Mouse (Mus musculus): ENCODE data around the gene Atp6ap2. TPM values are rescaled to one million over a fixed set of nuclear protein-coding genes. Genes with fewer than 3 reads are reported as not detected.
"Not testable (repeated sequence)": the region's sequence is repeated elsewhere in the genome, so short reads cannot be mapped to it uniquely, and the experiment has no call there.

The Atp6ap2 gene
- polyA plus RNA-seq, 1 experiment from 2014 or later, result 100 TPM

GRCm38 (mm10) chrX:12592011-12592410 is 4.4 kb downstream of the Atp6ap2 start:
- H3K4me1 ChIP-seq (replicated peaks; ENCODE audit: control insufficient read depth, insufficient read depth, low read length), result no peaks in the 10 kb centered on the region
- no peaks in the 10 kb centered on the region for H3K36me3 ChIP-seq (ENCODE audit: control insufficient read depth, insufficient read depth, low read length)
- H3K4me3 ChIP-seq (ENCODE audit: low read depth, low read length), result no peak overlapping the region
- no peak overlapping the region for H3K27ac ChIP-seq (ENCODE audit: low read depth, low read length)
- ATAC-seq (ENCODE audit: low FRiP score), result no peak
- H3K9ac ChIP-seq (ENCODE audit: low read depth, low read length), result no peak overlapping the region
- no peaks in the 10 kb centered on the region for H3K27me3 ChIP-seq (ENCODE audit: control insufficient read depth, insufficient read depth, low read length)
- WGBS, result 77% methylated on average over 5 of the region's 5 CpGs
- DNase-seq (ENCODE audit: low spot score), result no peak
- H3K4me2 ChIP-seq (replicated peaks; ENCODE audit: low read depth, low read length), result no peak overlapping the region
- H3K9me3 ChIP-seq (ENCODE audit: control insufficient read depth, low read length), result no peaks in the 10 kb centered on the region

GRCm38 (mm10) chrX:12593824-12594223 is 6.2 kb downstream of the Atp6ap2 start:
- ATAC-seq (ENCODE audit: low FRiP score), result no peak
- H3K27ac ChIP-seq (ENCODE audit: low read depth, low read length), result no peak overlapping the region
- WGBS, result 85% methylated on average over 5 of the region's 5 CpGs

GRCm38 (mm10) chrX:12610541-12610940 is 22.9 kb downstream of the Atp6ap2 start:
- DNase-seq (ENCODE audit: low spot score); H3K9ac ChIP-seq (ENCODE audit: low read depth, low read length); ATAC-seq (ENCODE audit: low FRiP score); H3K27me3 ChIP-seq (ENCODE audit: control insufficient read depth, insufficient read depth, low read length); H3K4me1 ChIP-seq (replicated peaks; ENCODE audit: control insufficient read depth, insufficient read depth, low read length); H3K4me2 ChIP-seq (replicated peaks; ENCODE audit: low read depth, low read length); H3K27ac ChIP-seq (ENCODE audit: low read depth, low read length); H3K4me3 ChIP-seq (ENCODE audit: low read depth, low read length); H3K36me3 ChIP-seq (ENCODE audit: control insufficient read depth, insufficient read depth, low read length); H3K9me3 ChIP-seq (ENCODE audit: control insufficient read depth, low read length): not testable (repeated sequence)

More at GRCm38 (mm10) chrX:12593824-12594223, 6.2 kb downstream of the Atp6ap2 start:
- Histone ChIP-seq H3K36me3 (ENCODE audit: control insufficient read depth, insufficient read depth, low read length) (no peaks in the 10 kb centered on the region), H3K4me1 (replicated peaks; ENCODE audit: control insufficient read depth, insufficient read depth, low read length) (no peaks in the 10 kb centered on the region), H3K4me2 (replicated peaks; ENCODE audit: low read depth, low read length) (no peak overlapping the region), H3K9me3 (ENCODE audit: control insufficient read depth, low read length) (no peaks in the 10 kb centered on the region), H3K9ac (ENCODE audit: low read depth, low read length) (no peak overlapping the region), H3K27me3 (ENCODE audit: control insufficient read depth, insufficient read depth, low read length) (no peaks in the 10 kb centered on the region), H3K4me3 (ENCODE audit: low read depth, low read length) (no peak overlapping the region)
- DNase-seq (ENCODE audit: low spot score), result no peak

GRCm38 (mm10) chrX:12611211-12611610 is 23.6 kb downstream of the Atp6ap2 start:
- Histone ChIP-seq H3K27ac (ENCODE audit: low read depth, low read length) (no peak overlapping the region), H3K4me3 (ENCODE audit: low read depth, low read length) (no peak overlapping the region), H3K4me2 (replicated peaks; ENCODE audit: low read depth, low read length) (no peak overlapping the region), H3K36me3 (ENCODE audit: control insufficient read depth, insufficient read depth, low read length) (0 out of 2 replicates have a peak, but pooled peaks cover 2% of the 10 kb centered on the region), H3K9me3 (ENCODE audit: control insufficient read depth, low read length) (no peaks in the 10 kb centered on the region), H3K9ac (ENCODE audit: low read depth, low read length) (no peak overlapping the region), H3K4me1 (replicated peaks; ENCODE audit: control insufficient read depth, insufficient read depth, low read length) (no peaks in the 10 kb centered on the region), H3K27me3 (ENCODE audit: control insufficient read depth, insufficient read depth, low read length) (no peaks in the 10 kb centered on the region)
- DNase-seq (ENCODE audit: low spot score) (no peak), ATAC-seq (ENCODE audit: low FRiP score) (no peak)
- WGBS, result 92% methylated on average over 2 of the region's 2 CpGs

- DNase-seq (ENCODE audit: low spot score); H3K4me2 ChIP-seq (replicated peaks; ENCODE audit: low read depth, low read length); ATAC-seq (ENCODE audit: low FRiP score); H3K4me3 ChIP-seq (ENCODE audit: low read depth, low read length); H3K9me3 ChIP-seq (ENCODE audit: control insufficient read depth, low read length); H3K36me3 ChIP-seq (ENCODE audit: control insufficient read depth, insufficient read depth, low read length); H3K27ac ChIP-seq (ENCODE audit: low read depth, low read length); H3K4me1 ChIP-seq (replicated peaks; ENCODE audit: control insufficient read depth, insufficient read depth, low read length); H3K9ac ChIP-seq (ENCODE audit: low read depth, low read length); H3K27me3 ChIP-seq (ENCODE audit: control insufficient read depth, insufficient read depth, low read length): not testable (repeated sequence)
- 100% methylated on average over 1 of the region's 1 CpGs for WGBS
These were observed 24.8 kb downstream of the Atp6ap2 start for GRCm38 (mm10) chrX:12612360-12612759.

GRCm38 (mm10) chrX:12625131-12625530 is 37.5 kb downstream of the Atp6ap2 start:
- Histone ChIP-seq H3K4me1 (replicated peaks; ENCODE audit: control insufficient read depth, insufficient read depth, low read length) (no peaks in the 10 kb centered on the region), H3K27ac (ENCODE audit: low read depth, low read length) (no peak overlapping the region), H3K36me3 (ENCODE audit: control insufficient read depth, insufficient read depth, low read length) (no peaks in the 10 kb centered on the region), H3K27me3 (ENCODE audit: control insufficient read depth, insufficient read depth, low read length) (no peaks in the 10 kb centered on the region), H3K4me2 (replicated peaks; ENCODE audit: low read depth, low read length) (no peak overlapping the region), H3K4me3 (ENCODE audit: low read depth, low read length) (no peak overlapping the region), H3K9me3 (ENCODE audit: control insufficient read depth, low read length) (no peaks in the 10 kb centered on the region), H3K9ac (ENCODE audit: low read depth, low read length) (no peak overlapping the region)
- 84% methylated on average over 3 of the region's 4 CpGs for WGBS
- ATAC-seq (ENCODE audit: low FRiP score) (no peak), DNase-seq (ENCODE audit: low spot score) (no peak)

GRCm38 (mm10) chrX:12644976-12645375 is 57.4 kb downstream of the Atp6ap2 start:
- H3K4me3 ChIP-seq (ENCODE audit: low read depth, low read length), result no peak overlapping the region
- DNase-seq (ENCODE audit: low spot score) (no peak), ATAC-seq (ENCODE audit: low FRiP score) (no peak)
- no peaks in the 10 kb centered on the region for H3K36me3 ChIP-seq (ENCODE audit: control insufficient read depth, insufficient read depth, low read length)
- no peaks in the 10 kb centered on the region for H3K4me1 ChIP-seq (replicated peaks; ENCODE audit: control insufficient read depth, insufficient read depth, low read length)
- no peaks in the 10 kb centered on the region for H3K27me3 ChIP-seq (ENCODE audit: control insufficient read depth, insufficient read depth, low read length)
- no peaks in the 10 kb centered on the region for H3K9me3 ChIP-seq (ENCODE audit: control insufficient read depth, low read length)
- no peak overlapping the region for H3K27ac ChIP-seq (ENCODE audit: low read depth, low read length)
- H3K4me2 ChIP-seq (replicated peaks; ENCODE audit: low read depth, low read length), result no peak overlapping the region
- WGBS, result 63% methylated on average over 2 of the region's 2 CpGs
- no peak overlapping the region for H3K9ac ChIP-seq (ENCODE audit: low read depth, low read length)

GRCm38 (mm10) chrX:12645531-12646304 is 58.1 kb downstream of the Atp6ap2 start:
- H3K27me3 ChIP-seq (ENCODE audit: control insufficient read depth, insufficient read depth, low read length), result no peaks in the 10 kb centered on the region
- no peaks in the 10 kb centered on the region for H3K4me1 ChIP-seq (replicated peaks; ENCODE audit: control insufficient read depth, insufficient read depth, low read length)
- H3K36me3 ChIP-seq (ENCODE audit: control insufficient read depth, insufficient read depth, low read length), result no peaks in the 10 kb centered on the region
- DNase-seq (ENCODE audit: low spot score) (no peak), ATAC-seq (ENCODE audit: low FRiP score) (no peak)
- no peak overlapping the region for H3K4me3 ChIP-seq (ENCODE audit: low read depth, low read length)
- no peak overlapping the region for H3K27ac ChIP-seq (ENCODE audit: low read depth, low read length)
- 74% methylated on average over 12 of the region's 12 CpGs for WGBS
- no peak overlapping the region for H3K9ac ChIP-seq (ENCODE audit: low read depth, low read length)
- H3K9me3 ChIP-seq (ENCODE audit: control insufficient read depth, low read length), result no peaks in the 10 kb centered on the region
- no peak overlapping the region for H3K4me2 ChIP-seq (replicated peaks; ENCODE audit: low read depth, low read length)

- Histone ChIP-seq H3K36me3 (ENCODE audit: control insufficient read depth, insufficient read depth, low read length) (no peaks in the 10 kb centered on the region; the same call in 1 of the 2 replicates), H3K27me3 (ENCODE audit: control insufficient read depth, insufficient read depth, low read length) (no peaks in the 10 kb centered on the region), H3K9me3 (ENCODE audit: control insufficient read depth, low read length) (no peaks in the 10 kb centered on the region), H3K27ac (ENCODE audit: low read depth, low read length) (no peak overlapping the region), H3K4me2 (replicated peaks; ENCODE audit: low read depth, low read length) (no peak overlapping the region), H3K4me1 (replicated peaks; ENCODE audit: control insufficient read depth, insufficient read depth, low read length) (no peaks in the 10 kb centered on the region), H3K9ac (ENCODE audit: low read depth, low read length) (no peak overlapping the region), H3K4me3 (ENCODE audit: low read depth, low read length) (no peak overlapping the region)
- DNase-seq (ENCODE audit: low spot score) (no peak), ATAC-seq (ENCODE audit: low FRiP score) (no peak)
- 91% methylated on average over 16 of the region's 16 CpGs for WGBS
These were observed 64.3 kb downstream of the Atp6ap2 start for GRCm38 (mm10) chrX:12651906-12652305.
